Mouse (Mus musculus) intestine, postnatal 0 days (tissue): ENCODE measurements at regions not wholly inside any gene's neighbourhood (a gene's known extent, or its start where the extent isn't known, plus 50 kb on each side); places are given as distances from the start of the nearest gene placed in this dataset.

Experiments
- ATAC-seq: fragments of 200-750 bp; cut with Nextera tagmentation; 2 replicates; pipeline ENCODE4 v1.8.0; 2017; ENCODE audit warnings: mild to moderate bottlenecking, moderate TSS enrichment, moderate library complexity
- H3K27ac ChIP-seq: fragments of 300-500 bp; sonication (generic); 2 replicates; pipeline ENCODE4 v1.5.1; 2014; ENCODE audit warnings: mild to moderate bottlenecking, low read depth, low read length, moderate library complexity
- H3K27me3 ChIP-seq: fragments of 300-500 bp; sonication (generic); replicated peaks from 2 replicates; pipeline ENCODE4 v1.6.1; 2014; ENCODE audit warnings: low read length, mixed read lengths; ENCODE audit not compliant: control insufficient read depth, insufficient read depth
- H3K36me3 ChIP-seq: fragments of 300-500 bp; sonication (generic); 2 replicates; pipeline ENCODE4 v1.6.1; 2014; ENCODE audit warnings: mild to moderate bottlenecking, moderate library complexity; ENCODE audit not compliant: control insufficient read depth, insufficient read depth
- H3K4me1 ChIP-seq: fragments of 300-500 bp; sonication (generic); replicated peaks from 2 replicates; pipeline ENCODE4 v1.6.1; 2014; ENCODE audit warnings: antibody characterized with exemption, low read length, mixed read lengths; ENCODE audit not compliant: control insufficient read depth, insufficient read depth
- H3K4me2 ChIP-seq: fragments of 300-500 bp; sonication (generic); replicated peaks from 2 replicates; pipeline ENCODE4 v1.6.1; 2014; ENCODE audit warnings: low read depth, mild to moderate bottlenecking, moderate library complexity
- H3K4me3 ChIP-seq: fragments of 300-500 bp; sonication (generic); 2 replicates; pipeline ENCODE4 v1.5.1; 2014; ENCODE audit warnings: low read depth, low read length
- H3K9ac ChIP-seq: fragments of 300-500 bp; sonication (generic); 2 replicates; pipeline ENCODE4 v1.6.1; 2014; ENCODE audit warnings: mild to moderate bottlenecking, low read depth, low read length
- H3K9me3 ChIP-seq: fragments of 300-500 bp; sonication (generic); 2 replicates; pipeline ENCODE4 v1.6.1; 2016; ENCODE audit warnings: mixed run types; ENCODE audit not compliant: control insufficient read depth
- CTCF ChIP-seq: sonication (generic); IDR thresholded peaks from 2 replicates; pipeline ENCODE4 v1.5.1; 2016; ENCODE audit warnings: low read depth, mild to moderate bottlenecking, control low read depth, antibody characterized with exemption, moderate library complexity
- WGBS: fragments of 180-500 bp; shearing (Covaris S2); extraction: QIAGEN DNeasy Blood & Tissue Kit; methylation state at CpG from one replicate; pipeline ENCODE4 v1.1.7; 2014; 5-methylcytosine and 5-hydroxymethylcytosine counted together

- Histone ChIP-seq H3K4me1 (no peaks in the 10 kb centered on the region), H3K9ac (no peak overlapping the region), H3K27me3 (no peaks in the 10 kb centered on the region), H3K9me3 (no peaks in the 10 kb centered on the region), H3K36me3 (no peaks in the 10 kb centered on the region), H3K27ac (no peak overlapping the region), H3K4me3 (no peak overlapping the region), H3K4me2 (no peak overlapping the region)
- no peak for TF ChIP-seq CTCF
- ATAC-seq = no peak
- WGBS = 83% methylated on average over 1 of the region's 1 CpGs
Measured at GRCm38 (mm10) chr3:78677656-78678055, 608.7 kb downstream of the Rapgef2 start.

GRCm38 (mm10) chr3:78676806-78677205 lies 609.5 kb downstream of the Rapgef2 start:
- H3K36me3 ChIP-seq = no peaks in the 10 kb centered on the region
- H3K9ac ChIP-seq = no peak overlapping the region
- H3K4me1 ChIP-seq = no peaks in the 10 kb centered on the region
- TF ChIP-seq CTCF = no peak
- H3K27ac ChIP-seq = no peak overlapping the region
- no peak overlapping the region for H3K4me2 ChIP-seq
- 86% methylated on average over 2 of the region's 2 CpGs for WGBS
- no peaks in the 10 kb centered on the region for H3K27me3 ChIP-seq
- no peak for ATAC-seq
- no peak overlapping the region for H3K4me3 ChIP-seq
- no peaks in the 10 kb centered on the region for H3K9me3 ChIP-seq

DNA sequence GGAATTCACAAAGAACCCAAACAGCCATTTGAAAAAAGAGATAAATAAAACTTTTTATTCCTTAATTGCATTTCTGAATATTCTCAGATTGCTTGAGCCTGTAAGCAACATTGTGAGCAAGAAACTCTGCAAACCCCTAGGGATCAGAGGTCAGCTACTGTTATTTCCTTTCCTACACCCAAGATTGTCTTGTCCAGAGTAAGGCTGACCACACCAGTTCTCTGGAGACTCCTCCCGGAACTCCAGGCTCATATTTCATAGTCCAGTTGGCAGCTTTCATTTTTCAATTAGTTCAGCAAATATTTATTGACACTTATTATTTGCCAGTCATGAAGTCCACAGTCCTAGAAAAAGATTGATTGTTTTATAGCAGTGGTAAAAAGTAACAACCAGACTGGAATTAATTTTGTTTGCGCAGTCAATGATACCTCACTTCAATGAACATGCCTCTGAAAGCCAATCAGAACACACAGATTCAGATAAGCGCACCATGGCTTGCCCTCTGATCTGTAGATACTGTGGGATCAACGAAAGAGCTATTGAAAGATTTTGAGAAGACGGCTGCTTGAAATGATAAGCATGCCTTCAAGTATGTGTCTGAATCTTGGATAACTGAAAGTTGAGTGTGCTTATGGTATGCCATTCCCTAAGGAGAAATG lies 611.7 kb downstream of the Rapgef2 start:
- Histone ChIP-seq H3K4me2 (no peak overlapping the region), H3K4me1 (no peaks in the 10 kb centered on the region), H3K36me3 (no peaks in the 10 kb centered on the region), H3K27ac (no peak overlapping the region), H3K9me3 (no peaks in the 10 kb centered on the region), H3K4me3 (no peak overlapping the region), H3K9ac (no peak overlapping the region), H3K27me3 (no peaks in the 10 kb centered on the region)
- ATAC-seq = peak; percentile 38; the same call in 1 of the 2 replicates
- TF ChIP-seq CTCF = no peak
- 36% methylated on average over 5 of the region's 5 CpGs for WGBS

- ATAC-seq = no peak
- H3K9ac ChIP-seq = no peak overlapping the region
Measured at GRCm38 (mm10) chr3:78668050-78668449, 618.3 kb downstream of the Rapgef2 start.

DNA sequence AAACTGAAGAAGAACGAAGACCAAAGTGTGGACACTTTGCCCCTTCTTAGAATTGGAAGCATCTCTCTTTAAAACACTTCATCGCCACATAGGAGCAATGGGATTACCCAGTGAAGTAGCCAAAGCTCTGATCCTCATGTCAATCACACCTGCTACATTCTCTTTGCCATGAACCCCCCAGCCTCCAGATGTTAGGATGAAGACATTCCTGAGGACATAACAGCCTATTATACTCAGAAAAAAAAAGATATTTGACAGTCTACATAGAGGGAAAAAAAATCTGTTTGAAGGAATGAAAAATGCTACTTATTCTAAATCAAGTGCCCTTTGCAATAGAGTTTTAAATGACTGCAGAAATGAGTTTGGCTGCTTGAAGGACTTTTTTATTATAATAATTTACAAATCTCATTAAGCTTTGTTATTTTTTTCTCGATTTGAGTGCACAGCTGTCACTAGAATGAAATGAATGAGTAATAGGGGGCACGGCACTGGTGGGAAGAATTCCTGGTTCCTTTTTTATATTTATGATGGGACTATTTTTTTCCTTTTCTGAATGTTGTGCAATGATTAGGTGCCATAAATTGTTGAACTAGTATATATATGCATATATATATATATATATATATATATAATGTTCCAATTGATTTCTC lies 618.8 kb downstream of the Rapgef2 start:
- H3K4me1 ChIP-seq = no peaks in the 10 kb centered on the region
- H3K9me3 ChIP-seq = no peaks in the 10 kb centered on the region
- WGBS = 71% methylated on average over 4 of the region's 4 CpGs
- no peak overlapping the region for H3K4me2 ChIP-seq
- no peak for TF ChIP-seq CTCF
- ATAC-seq = no peak
- H3K36me3 ChIP-seq = no peaks in the 10 kb centered on the region
- H3K4me3 ChIP-seq = no peak overlapping the region
- H3K27me3 ChIP-seq = no peaks in the 10 kb centered on the region
- H3K27ac ChIP-seq = no peak overlapping the region
- H3K9ac ChIP-seq = no peak overlapping the region

More at GRCm38 (mm10) chr3:78668050-78668449, 618.3 kb downstream of the Rapgef2 start:
- Histone ChIP-seq H3K36me3 (no peaks in the 10 kb centered on the region), H3K9me3 (no peaks in the 10 kb centered on the region), H3K4me2 (no peak overlapping the region), H3K4me3 (no peak overlapping the region), H3K27me3 (no peaks in the 10 kb centered on the region), H3K27ac (no peak overlapping the region), H3K4me1 (no peaks in the 10 kb centered on the region)
- TF ChIP-seq CTCF = no peak

GRCm38 (mm10) chr3:78648115-78648514 lies 638.2 kb downstream of the Rapgef2 start:
- Histone ChIP-seq H3K4me3 (no peak overlapping the region), H3K27me3 (no peaks in the 10 kb centered on the region), H3K27ac (no peak overlapping the region), H3K9me3 (no peaks in the 10 kb centered on the region), H3K4me1 (no peaks in the 10 kb centered on the region), H3K9ac (no peak overlapping the region), H3K36me3 (no peaks in the 10 kb centered on the region), H3K4me2 (no peak overlapping the region)
- WGBS = 88% methylated on average over 2 of the region's 2 CpGs
- ATAC-seq = no peak
- no peak for TF ChIP-seq CTCF
